Mouse (Mus musculus) spleen, adult 2 months (tissue): Measurements from ENCODE around the gene Serpinb6d.

Source experiments
- CTCF ChIP-seq: fragments of 200-500 bp; IDR thresholded peaks from 2 replicates; pipeline ENCODE4 v1.5.1; 2011; ENCODE audit warnings: mild to moderate bottlenecking, inconsistent platforms; ENCODE audit not compliant: insufficient read depth, insufficient read length, insufficient replicate concordance; ENCODE audit errors: extremely low read depth
- POLR2A ChIP-seq: fragments of 200-500 bp; IDR thresholded peaks from 2 replicates; pipeline ENCODE4 v1.6.1; 2011; ENCODE audit warnings: low read depth, low read length, inconsistent platforms

GRCm38 (mm10) chr13:33661105-33661504 is at the start of gene Serpinb6d:
- TF ChIP-seq POLR2A: no peak
- no peak for TF ChIP-seq CTCF
